Mouse (Mus musculus) G1E (cell line): ENCODE data around the gene Psma2.

ENCODE experiments used
- CTCF ChIP-seq: IDR thresholded peaks from 2 replicates; pipeline ENCODE4 v1.5.1; 2012; ENCODE audit warnings: low read depth, low read length, inconsistent platforms, mixed read lengths
- GATA2 ChIP-seq: IDR thresholded peaks from 2 replicates; pipeline ENCODE4 v1.6.1; 2012; ENCODE audit warnings: low read depth, low read length, inconsistent platforms, borderline replicate concordance

DNA sequence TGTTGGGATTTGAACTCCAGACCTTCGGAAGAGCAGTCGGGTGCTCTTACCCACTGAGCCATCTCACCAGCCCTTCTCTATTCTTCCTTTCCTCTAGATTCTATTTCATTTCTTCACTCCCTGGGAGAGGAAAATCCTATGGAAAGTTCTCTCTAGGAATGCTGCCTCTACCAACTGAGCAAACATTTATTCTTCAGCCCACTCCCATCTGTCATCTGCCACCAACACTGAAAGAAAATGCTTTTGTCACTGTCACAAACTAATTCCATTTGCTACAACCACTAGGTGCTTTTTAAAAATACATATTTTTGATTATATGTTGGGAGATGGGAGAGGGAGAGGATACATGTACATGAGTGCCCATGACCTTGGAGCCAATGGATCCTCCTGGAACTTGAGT lies 10.3 kb upstream of the Psma2 start:
- TF ChIP-seq CTCF (no peak), GATA2 (no peak)
